Mouse (Mus musculus) cerebellum, adult 2 months (tissue): ENCODE data around the gene Atg2a.

ENCODE experiments used
- CTCF ChIP-seq: fragments of 200-500 bp; IDR thresholded peaks from 2 replicates; pipeline ENCODE4 v1.5.1; 2011; ENCODE audit warnings: low read depth, mild to moderate bottlenecking, control low read depth, low read length, moderate library complexity, borderline replicate concordance; ENCODE audit not compliant: insufficient read depth
- POLR2A ChIP-seq: fragments of 200-500 bp; IDR thresholded peaks from 2 replicates; pipeline ENCODE4 v1.6.1; 2011; ENCODE audit warnings: low read length, control low read depth, borderline replicate concordance; ENCODE audit not compliant: insufficient read depth

- no peak for TF ChIP-seq CTCF
- TF ChIP-seq POLR2A, result no peak
Observed at GRCm38 (mm10) chr19:6305517-6306115, 64.1 kb downstream of the Atg2a start.
